Mouse (Mus musculus) heart, postnatal 10 days (tissue): ENCODE results near the gene Dnm3. TPM values are rescaled to one million over a fixed set of nuclear protein-coding genes. Genes with fewer than 3 reads are reported as not detected.

Source experiments
- DNase-seq, 2 experiments: peaks; one replicate each; pipeline ENCODE4 v3.0.0; 2021
- intact Hi-C: fragments of 180-260 bp; cut with DNase I; formaldehyde crosslinking; loops from one replicate; pipeline ENCODE4 v1.15.1; 2025
- total RNA-seq, 2 experiments: library from RNA; stranded (reverse); gene quantifications; 2 replicates each; pipeline ENCODE4 v1.2.3; 2021

Dnm3 gene
- total RNA-seq, 2 experiments from 2014 or later: 6.4 to 8.4 TPM

DNA sequence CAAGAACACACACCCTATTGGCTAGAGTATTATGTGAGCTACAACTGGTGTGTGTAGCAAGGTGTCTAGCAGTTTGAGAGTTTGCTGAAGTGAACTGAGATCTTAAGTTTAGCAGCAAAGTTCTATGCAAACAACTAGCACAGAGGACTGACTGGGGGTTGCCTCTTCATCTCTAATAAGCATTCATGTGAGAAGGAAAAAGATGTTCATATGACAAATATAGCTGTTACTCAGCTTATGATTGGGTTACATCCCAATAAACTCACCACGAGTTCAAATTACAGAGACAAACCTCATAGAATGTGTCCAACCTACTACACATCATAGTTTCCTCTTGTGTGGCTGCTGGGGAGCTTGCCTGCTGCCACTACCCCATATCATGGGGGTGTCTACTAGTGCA lies 434.6 kb downstream of the Dnm3 start:
- no peak for DNase-seq
- intact Hi-C loops: no loop called here

DNA sequence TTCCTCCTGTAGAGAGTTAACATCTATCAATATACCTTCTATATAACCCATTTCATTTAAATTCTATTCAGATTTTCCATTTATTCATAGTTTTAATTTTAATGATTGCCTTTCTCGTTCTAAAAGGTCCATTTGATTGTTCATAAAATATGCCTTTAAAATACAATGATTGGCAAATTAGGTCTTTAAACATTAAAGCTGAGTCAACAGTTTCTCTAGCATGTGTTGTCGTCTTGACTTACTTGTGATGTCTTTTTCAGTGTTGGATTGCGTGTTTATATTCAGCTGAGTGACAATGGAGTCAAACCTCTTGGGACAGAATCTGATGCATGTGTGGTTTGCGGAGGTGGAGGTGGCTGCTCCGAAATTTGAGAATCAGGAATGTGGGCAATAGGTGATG lies 435.4 kb downstream of the Dnm3 start:
- no peak for DNase-seq
- intact Hi-C loops: no loop called here

DNA sequence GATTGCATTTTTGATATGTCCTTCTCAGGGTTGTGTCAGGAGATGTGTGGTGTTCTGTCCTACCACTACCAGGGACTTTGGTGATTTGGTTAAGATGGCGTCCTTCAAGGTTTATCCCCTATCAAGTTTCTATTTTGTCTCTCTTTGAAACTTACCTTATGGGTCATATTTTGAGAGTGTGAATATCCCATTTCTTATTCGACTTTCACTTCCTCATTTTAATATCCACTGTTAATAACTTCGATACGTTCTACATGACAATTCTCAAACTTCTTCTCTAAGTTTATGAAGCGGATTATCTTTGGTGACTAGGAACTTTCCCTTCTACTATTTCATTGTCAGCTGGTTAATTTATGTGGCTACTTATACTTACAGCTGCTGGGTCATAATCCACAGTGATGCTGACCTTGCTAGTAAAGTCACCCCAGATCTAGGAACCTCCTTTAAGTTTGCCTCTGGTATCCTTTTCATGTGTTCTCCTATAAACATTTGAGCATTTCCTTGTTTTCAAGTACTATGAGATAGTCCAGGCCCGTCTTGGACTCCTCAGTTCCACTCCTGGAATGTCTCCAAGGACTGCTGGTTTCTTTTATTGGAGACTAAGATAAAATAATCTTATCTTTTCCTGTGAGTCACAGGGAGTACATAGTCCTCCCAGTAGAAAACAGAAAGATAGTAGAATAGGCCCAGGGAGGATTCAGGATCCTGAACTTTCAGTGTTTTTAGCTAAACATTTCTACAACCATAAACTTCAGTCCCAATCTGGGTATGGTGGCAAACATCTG lies 437.2 kb downstream of the Dnm3 start:
- DNase-seq: peak; percentile 30 to 46
- intact Hi-C loops: no loop called here

DNA sequence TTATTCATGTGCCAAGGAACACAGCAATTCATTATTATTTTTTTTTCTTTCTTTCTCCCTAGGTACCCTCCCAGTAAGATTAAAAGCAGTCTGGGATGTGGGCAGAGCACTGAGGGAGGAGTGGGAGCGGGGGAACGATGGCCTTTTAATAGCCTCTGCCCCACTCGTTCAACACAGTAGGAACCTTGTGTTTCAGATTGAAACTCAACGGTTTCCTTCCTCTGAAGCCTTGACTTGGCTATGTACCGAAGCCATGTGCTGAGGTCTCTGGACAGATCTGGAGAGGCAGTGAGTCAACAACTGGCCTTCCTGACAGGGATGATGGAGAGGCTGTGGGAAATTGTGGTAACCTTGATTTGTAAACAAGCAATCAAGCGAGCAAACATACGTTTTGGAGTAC lies 438.0 kb downstream of the Dnm3 start:
- peak; percentile 40 to 49 for DNase-seq
- intact Hi-C loops: no loop called here

DNA sequence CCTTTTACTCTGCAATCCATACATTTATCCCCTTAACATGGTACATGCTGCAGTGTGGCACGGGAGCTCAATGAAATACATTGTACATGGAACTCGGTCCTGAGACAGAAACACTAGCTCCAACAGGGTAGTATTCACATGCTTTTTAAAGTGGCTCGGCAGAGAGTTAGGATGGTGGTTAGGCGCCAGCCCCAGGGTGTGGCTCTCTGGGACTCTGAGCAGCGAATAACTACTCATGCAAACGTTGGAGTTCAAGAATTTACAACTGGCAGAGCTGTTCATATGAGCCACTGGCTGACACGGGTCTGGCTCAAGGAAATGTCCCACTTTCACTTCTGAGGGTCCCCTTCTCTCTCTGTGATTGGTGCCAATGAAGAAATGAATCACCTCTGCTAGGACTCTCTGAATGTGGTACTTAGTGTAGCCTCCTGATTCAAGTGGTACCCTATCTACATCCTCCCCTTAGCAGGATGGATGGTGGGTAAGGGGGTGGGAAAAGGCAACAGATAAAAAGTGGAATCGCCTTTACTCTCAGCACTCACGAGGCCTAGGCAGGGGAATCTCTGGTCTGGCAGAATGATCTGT lies 438.7 kb downstream of the Dnm3 start:
- intact Hi-C loops: no loop called here

DNA sequence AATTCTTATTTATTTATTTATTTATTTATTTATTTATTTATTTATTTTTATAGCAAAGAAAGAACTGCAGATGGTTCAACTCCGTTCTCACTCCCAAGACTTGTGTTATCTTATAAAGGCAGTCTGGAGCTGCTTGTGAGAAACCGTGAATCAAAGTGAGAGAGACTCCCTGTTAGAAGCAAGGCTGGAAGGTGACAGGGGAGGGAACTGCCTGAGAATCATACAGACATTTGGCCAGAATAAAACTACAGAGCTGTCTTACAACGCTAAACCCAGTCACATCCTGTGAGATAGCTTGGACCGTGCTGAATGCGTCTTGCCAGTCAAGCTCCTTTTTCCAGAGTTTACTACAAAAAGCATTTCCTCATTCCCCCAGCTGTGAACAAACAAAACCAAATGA lies 439.4 kb downstream of the Dnm3 start:
- intact Hi-C loops: loop anchor here (1.0 kb wide), 1 partner anchor 181 kb away; no protein-coding TSS in a partner anchor
- peak in 1 of 2 experiments; percentile 33 for DNase-seq

More for the DNA sequence above, 438.7 kb downstream of the Dnm3 start:
- DNase-seq: peak; percentile 54 to 58

DNA sequence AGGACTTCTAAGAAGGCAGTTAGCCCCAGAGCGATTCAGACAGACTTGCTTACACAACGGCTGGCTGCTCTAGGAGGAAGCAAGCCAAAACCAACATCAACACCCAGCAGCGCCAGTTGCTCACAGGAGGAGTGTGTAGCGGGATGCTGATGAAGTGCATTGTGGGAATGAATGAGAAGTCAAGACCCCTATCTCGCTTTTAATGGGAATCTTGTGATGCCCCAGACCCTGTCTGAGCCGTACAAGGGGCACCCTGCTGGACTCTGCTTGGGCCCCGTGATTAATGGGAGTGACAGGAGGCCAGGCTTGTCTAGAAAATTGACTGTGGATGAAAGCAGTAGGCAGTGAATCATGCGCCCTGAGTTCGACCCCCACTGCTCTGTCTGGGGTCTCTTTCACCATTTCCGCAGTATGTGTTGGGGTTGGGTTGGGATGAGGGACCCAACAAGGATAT lies 439.8 kb downstream of the Dnm3 start:
- peak; percentile 80 to 83 for DNase-seq
- intact Hi-C loops: loop anchor here (1.0 to 2.0 kb wide), 2 partner anchors 33 to 181 kb away; no protein-coding TSS in a partner anchor

DNA sequence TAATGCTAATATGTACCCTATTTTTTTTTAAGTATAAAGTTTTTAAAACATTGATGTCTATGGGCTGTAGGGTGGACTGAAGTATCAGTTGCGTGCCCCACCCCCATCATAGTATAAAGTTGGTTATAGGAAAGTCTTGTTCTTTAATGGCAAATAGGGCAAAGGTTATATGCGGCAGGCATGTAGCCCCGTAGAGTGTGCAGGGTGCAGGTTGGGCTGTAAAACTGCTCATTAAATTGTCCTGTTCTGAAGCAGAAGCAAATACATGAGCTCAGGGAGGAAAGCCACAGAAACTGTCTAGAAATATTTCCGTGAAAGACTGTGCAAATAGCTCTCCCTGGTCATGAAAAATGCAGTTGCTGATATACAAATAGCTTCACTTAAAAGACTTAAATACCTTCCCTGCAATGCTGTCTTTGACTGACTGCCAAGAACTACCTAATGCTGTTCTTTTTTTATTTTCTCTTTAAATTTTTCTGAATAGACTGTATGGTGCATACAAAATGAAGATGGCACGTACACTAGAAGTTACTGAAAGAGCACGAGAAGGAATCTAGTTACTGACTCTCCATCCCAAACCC lies 440.6 kb downstream of the Dnm3 start:
- DNase-seq: no peak
- intact Hi-C loops: loop anchor here (2.0 kb wide), 1 partner anchor 32 kb away; no protein-coding TSS in a partner anchor

DNA sequence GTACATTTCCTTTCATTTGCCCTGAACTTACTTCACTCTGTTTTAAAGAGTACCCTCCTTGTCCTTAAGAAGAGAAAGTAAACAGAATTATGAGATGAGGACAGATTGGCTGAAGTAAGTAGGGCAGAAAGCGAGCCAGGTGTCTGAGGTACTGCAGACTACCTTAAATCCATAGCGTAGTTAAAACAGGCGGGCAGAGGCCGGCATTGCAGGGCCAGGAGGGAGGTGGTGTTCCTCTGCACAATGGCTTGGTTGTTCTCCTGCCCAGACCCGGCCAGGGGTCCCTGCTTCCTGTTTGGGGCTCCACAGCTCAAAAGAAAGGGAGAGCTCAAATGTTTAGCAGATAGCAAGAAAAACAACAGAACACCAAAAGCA lies 441.4 kb downstream of the Dnm3 start:
- DNase-seq: no peak
- intact Hi-C loops: loop anchor here (2.0 kb wide), 1 partner anchor 32 kb away; no protein-coding TSS in a partner anchor

DNA sequence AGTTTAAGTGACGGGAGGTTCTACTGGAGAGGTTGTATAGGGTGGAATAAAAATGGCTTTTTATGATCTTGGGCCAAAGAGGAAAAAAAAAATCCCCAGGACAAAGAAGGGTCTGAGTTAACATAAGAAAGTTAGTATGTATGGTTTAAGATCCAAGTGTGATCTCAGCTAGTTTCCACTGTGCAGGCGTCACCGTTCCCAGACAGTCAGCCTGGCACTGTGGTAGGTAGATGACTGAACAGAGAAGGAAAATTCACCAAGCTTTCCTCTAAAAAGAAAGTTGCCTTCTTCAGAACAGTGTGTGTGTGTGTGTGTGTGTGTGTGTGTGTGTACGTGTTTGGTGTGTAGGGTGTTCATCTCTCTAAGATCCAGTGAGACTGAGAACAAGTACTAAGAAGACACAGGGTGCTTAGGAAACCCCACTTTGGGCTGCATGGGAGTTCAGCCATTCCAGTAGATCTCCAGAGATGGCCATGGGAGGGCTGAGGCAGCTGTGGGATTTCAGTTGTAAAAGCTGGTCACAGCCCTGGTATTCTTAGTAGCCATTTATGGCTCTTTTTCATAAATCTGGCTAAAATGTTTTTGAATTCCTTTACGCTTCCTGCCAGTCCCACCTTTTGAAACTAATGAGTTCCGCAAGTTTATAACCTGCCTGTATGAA lies 441.9 kb downstream of the Dnm3 start:
- intact Hi-C loops: loop anchor here (2.0 kb wide), 1 partner anchor 31 kb away; no protein-coding TSS in a partner anchor
- DNase-seq: no peak

DNA sequence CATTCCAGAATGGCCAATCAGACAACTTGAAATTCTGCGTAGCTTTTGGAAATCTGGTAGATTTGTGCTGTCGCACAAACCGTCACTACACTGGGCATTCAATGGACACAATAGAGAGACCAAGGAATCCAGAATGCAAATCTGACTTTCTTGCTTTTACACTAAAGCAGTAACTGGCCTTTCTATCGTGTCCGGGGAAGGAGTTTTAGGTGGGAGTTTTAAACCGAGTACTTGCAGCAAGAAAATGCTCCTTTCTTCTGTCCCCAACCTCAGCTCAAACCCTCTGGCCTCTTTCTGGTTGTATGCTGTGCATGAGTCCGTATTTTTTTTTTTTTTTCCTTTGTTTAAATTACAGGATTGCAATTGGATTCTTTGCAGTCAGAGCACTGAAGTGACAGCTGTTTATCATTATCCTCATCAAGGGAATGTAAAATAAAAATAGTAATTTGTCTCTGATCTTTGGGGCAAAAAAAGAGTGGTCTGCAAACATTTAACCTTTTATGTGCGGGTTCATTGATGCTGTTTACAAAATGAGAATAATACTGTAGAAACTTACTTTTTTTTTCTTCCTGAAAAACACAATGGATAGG lies 454.1 kb downstream of the Dnm3 start:
- DNase-seq: no peak
- intact Hi-C loops: no loop called here

DNA sequence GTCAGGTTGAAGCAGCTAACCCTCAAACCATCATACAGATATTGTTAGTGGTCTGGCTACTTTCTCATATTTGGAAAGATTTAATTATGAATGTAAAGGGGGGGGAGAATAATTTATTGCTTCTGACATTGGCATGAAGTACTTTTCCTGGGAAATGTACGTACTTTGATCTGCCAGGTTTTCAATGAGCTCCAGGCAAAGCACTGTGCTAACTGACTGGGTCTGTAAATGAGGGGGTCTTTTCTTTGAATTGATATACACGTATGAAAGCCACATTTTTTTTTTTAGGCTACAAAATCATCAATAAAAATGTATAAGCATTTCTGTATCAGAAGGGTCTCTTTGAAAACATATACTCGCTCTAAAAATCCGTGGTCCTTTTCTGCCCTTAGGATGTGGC lies 457.1 kb downstream of the Dnm3 start:
- no peak for DNase-seq
- intact Hi-C loops: no loop called here

DNA sequence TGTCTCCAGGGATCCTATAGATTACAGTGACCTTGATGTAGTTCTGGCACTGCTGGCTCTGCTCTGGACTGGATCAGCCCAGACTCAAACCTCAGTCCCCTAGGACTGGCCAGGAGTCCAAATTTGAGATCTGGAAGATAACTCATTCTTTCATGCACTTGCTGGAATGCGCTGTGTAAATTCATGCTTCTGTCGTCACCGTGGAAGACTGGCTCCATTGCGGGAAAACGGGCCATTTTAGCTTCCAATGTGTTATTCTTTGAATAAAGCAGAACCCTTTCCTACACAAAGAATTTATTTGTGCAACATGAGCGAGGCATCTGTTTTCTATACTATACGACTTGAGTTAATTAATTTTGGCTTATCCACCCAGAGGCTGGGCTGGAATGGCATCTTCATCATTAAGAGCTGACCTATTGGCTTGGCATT lies 457.5 kb downstream of the Dnm3 start:
- intact Hi-C loops: no loop called here
- DNase-seq: no peak

DNA sequence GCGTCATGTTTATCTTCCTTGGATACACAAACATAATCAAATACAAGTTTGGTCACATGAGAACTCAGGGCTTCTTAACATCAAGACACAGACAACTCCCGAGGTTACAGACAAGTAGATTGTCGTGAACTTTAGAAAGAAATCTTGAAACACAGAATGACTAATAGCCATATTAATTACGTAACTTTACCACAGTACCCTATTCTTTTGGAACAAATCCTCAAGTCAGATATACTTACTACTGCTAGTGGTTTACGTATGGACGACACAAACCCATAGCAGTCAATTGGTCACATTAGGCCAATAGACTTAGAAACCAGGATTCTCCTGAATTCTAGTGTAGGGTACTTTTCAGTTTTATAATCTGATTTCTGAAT lies 459.2 kb downstream of the Dnm3 start:
- intact Hi-C loops: no loop called here
- no peak for DNase-seq

DNA sequence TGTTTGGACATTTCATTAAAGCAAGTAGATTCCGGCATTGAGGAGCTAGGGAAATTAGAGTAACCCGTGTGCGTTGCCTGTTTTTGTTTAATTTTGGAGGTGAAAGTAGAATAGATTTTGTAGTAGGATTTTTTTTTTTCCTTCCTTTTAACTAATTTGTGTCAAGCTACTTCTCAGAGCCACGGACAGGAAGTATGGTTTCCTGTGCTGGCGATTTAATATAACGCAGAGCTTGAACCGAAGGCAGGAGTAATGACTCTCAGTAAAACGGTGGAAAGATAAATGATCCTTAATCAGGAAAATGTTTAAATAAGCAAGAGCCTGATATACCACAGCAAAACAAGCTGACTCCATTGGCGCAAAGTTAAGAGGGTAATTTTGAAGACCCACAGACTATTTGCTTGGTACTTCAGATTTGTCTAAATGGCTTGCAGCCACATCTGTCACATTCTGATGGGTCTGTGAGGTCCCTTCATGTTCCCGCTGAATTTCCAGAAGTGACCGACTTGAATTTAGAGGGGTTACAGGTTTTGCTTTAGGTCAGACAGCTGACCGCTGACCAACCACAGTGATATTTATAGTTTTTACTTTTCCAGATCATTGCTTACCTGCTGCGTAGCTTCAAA lies 459.7 kb downstream of the Dnm3 start:
- intact Hi-C loops: no loop called here
- DNase-seq: no peak

DNA sequence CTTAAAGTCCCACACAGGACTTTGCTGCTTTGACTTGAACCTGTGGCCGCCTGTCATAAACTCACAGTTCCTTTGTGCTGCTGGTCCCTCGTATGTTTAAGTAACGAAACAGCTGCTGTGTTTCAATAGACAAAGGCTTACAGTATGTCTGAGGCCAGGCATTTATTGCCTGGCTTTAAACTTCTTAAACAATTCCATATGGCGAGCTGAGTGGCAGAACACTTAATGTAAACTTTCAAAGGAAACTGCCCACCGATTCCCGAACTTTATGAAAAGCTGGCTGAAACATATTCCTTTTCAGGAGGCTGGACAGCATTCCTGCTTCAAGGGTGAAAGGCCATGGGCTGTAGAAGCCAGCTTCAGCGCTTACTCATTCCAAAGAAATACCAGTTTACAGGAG lies 460.9 kb downstream of the Dnm3 start:
- intact Hi-C loops: no loop called here
- no peak for DNase-seq

DNA sequence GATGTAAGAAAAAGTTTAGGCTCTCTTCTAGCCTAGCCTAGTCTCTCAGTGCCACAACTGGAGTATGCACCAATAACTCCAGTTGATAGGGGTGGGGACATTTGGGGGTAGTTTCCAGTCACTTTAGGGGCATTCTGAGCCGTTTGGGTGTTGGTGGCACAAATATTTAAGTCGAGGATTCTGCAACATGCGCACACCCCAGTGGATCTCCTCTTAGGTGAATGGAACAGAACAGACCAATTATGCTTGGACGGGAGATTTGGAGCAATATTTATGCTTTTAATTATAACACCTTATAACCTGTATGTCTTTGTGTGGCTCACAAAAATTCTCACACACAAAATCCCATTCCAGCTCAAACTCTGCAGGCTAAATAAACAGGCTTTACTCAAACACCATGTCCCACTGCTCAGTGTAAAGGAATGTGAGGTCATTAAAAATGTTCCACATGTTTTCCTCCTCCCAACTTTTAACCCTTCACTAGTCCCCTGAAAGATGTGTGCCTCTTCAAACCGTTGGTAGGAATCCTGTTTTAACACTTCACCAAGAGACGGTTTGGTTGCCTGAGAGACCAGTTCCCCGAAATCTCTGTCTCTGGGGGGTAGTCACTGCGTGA lies 462.5 kb downstream of the Dnm3 start:
- DNase-seq: no peak
- intact Hi-C loops: no loop called here

DNA sequence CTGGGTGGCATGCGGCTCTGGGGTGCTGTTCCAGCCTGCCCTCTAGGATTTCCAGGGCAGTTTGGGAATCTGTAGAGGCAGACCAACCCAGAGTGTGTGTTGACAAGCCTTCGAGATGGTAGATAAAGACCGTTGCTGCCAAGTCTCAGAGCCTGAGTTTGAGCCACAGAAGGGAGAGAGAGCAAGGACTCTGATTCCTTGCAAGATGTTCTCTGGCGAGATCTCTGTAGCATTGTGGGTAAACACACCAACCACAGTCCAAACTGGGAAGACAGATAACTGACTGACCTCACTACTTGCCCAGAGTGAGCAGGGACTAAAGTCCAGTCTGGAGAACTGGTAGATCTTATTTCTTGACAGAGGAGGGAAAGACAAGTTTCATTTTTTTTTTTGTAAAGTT lies 464.3 kb downstream of the Dnm3 start:
- intact Hi-C loops: no loop called here
- no peak for DNase-seq

DNA sequence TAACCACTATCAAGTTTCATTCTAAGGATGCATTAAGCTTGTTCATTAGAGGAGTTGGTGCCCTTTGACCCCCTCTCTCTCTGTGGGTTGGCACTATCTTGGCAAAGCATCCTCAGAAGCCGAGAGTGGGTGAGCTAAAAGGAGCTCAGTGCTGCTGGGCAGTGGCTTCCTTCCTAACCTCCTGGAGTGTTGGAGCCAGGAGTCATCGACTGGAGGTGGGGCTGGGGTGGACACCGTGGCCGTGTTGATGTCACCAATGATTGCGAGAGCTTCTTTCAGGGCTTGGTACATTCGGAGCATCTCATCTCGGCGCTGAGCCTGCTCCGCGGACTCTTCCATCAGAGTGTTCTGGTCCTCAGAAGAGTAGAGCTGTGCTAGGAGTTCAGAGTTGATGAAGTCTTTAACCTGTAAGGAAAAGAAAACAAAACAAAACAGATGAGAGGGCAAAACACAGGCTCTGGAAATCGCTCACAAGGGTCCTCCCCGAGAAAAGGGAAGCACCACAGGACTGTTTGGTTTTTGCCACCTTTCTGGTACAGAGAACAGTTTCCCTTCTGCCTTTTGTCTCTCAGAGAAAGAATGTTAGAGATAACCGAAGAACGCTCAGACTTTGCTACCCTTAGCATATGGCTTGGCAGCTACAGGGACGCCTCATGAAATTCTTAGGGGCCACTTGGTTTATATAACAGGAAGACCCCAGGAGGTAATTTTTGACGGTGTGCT lies 466.1 kb downstream of the Dnm3 start:
- intact Hi-C loops: no loop called here
- no peak for DNase-seq
